Mouse (Mus musculus): Measurements from ENCODE around the gene Cbx4. TPM values are rescaled to one million over a fixed set of nuclear protein-coding genes. Genes with fewer than 3 reads are reported as not detected.
"Not testable (repeated sequence)": the region's sequence is repeated elsewhere in the genome, so short reads cannot be mapped to it uniquely, and the experiment has no call there.

Gene Cbx4
- total RNA-seq, 2 experiments from 2014 or later = 200 to 332 TPM

DNA sequence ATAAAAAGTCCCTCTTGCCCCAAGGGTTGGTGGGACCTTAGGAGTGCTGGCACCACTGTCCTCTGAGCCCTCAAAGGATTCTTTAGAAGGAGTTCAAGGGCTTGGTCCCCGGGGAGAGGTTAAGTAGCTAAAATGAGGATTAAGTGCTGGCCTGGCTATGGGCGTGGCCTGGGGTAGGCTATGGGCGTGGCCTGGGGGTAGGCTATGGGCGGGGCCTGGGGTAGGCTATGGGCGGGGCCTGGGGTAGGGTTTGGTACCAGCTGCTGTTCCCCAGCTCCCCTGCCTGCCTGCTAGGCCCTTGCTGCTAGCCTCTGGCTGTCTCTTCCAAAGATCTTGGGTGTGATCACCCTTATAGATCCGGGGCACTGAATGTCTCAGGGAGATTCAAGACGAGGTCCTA lies 25.3 kb upstream of the Cbx4 start:
- peak in 1 of 2 experiments; percentile 39 for DNase-seq

DNA sequence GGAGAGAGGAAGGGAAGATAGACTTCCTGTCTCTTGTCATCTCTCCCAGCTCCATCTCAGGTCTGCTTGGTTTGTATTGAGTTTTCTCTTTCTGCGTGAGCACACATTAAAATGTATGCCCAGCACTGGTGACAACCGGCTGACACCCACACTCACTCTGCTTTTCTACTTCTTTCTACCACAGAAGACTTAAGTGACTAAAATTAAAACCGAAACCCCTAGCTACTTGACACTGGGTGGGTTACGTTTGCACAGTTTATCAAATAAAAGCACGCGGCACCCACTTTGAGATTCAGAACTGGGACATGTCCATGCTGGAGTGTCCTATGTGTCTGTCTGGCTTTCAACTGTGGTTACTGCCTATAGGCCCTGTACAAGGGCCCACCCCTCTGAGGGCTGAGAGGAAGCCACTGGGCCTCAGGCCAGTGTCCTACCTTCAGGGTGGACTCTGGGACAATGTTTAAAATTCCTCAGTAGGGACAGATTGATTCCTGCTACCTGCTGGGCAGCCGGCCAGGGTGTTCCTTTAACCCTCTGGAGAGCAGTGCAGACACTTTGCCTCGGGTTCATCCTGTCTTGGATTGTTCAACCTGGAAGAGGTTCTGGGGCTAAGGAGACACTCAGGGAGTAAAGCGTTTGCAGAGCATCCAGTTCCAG lies 23.5 kb upstream of the Cbx4 start:
- no peak for DNase-seq

DNA sequence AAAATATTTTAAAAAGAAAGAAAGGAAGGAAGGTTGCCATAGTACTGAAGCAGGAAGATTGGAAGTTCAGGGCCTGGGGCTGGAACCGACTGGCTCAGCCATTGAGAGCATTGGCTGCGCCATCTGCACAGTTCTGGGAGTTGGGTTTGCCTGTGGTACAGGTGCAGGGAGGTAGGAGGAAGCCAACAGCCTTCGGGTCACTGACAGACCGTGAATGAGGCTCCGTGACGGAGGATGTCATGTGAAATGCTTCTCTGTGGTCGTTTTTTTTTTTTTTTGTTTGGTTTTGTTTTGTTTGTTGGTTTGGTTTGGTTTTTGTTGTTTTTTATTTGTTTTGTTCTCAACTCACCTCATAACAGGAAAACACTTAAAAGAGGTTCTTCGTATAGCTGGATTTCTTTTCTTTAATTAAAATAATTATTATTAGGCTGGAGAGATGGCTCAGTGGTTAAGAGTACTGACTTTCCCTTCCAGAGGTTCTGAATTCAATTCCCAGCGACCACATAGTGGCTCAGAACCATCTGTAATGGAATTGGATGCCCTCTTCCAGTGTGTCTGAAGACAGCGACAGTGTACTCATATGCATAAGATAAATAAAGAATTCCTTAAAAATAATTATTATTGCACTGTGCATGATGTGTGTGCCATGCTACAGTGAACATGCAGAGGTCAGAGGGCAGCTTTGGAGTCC lies 22.7 kb upstream of the Cbx4 start:
- DNase-seq = no peak

DNA sequence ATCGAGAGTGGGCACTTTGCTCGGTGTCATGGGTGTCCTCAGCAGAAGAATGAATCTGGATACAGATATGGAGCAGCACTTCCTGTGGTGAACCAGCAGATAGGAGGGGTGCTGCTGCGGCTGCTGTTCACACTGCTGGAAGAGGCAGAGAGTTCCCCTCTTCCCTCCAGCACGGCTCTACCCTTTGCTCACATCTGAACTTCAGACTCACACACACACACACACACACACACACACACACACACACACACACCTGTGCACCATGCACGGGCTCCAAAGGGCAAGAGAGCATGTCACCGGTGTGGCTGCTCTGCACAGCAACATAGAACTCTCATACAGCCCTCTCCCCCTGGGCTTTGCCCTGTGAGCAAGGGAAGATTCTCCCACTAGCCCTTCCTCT lies 20.3 kb upstream of the Cbx4 start:
- peak in 1 of 2 experiments; percentile 55 for DNase-seq

DNA sequence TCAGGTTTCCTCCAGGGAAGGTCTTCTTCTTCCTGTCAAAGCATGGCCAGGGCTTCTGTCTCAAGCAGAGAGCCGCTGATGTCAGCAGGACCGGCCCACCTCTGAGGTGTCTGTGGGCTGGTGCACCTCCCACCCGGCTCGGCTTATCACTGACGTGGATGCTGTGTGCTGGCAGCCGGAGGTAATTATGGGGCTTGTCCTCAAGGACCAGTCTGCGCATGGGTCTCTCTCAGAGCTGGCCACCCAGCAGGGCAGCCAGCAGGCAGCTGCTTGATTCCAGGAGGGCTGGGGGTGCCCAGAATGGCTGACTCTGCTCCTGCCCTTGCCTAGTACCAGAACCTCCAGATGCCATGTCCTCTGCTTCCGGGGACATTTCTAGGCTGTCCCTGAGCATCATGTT lies 19.7 kb upstream of the Cbx4 start:
- DNase-seq = peak; percentile 53 to 61

DNA sequence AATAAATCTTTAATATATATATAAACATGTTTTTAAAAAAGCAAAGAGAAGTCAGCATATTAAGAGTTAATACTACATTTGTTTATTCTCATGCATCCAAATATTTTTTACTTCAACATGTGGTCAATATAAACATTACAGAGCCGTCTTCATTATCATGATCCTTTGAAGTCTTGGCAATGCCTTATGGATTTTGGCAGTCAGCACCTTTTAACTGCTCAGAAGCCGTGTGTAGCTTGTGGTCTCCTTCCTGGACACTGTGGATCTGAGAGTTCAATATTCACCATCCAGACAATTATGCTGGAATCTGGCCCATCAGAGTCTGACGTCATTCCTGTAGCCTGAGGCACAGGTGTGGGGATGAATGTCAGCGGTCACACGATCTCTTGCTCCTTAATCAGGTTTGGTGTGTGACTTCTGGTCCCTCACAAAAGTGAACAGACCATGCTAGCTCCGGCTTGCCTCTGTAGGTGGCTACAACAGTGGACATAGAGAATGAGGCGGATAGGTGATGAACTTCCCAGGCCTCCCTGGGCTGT lies 19.1 kb upstream of the Cbx4 start:
- no peak for DNase-seq

DNA sequence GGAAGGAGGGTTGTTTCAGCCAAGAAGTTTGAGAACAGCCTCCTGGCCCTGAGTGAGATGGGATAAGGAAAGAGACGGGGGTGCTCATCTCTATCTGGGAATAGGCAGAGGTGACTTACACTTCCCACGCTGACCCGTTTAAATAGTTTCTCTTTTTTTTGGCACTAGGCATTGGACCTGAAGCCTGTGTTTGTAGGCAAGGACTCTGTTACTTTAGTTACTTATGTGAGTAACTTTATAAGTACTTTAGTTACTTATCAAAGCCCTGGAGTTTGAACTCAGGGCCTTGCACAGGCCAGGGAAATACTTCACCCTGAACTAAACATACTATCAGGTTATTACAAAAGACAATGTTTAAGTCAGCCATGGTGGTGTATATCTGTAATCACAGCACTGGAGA lies 18.0 kb upstream of the Cbx4 start:
- no peak for DNase-seq

DNA sequence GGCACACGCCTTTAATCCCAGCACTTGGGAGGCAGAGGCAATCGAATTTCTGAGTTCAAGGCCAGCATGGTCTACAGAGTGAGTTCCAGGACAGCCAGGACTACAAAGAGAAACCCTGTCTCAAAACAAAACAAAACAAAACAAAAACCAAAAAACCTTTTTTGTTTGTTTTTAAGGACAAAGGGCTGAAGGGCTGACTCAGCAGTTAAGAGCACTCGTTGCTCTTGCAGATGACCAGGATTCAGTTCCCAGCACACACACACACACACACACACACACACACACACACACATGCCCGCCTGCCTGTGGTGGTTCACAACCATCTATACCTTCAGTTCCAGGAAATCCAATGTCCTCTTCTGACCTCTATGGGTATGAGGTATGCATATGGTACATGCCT lies 14.3 kb upstream of the Cbx4 start:
- DNase-seq = not testable (repeated sequence)

DNA sequence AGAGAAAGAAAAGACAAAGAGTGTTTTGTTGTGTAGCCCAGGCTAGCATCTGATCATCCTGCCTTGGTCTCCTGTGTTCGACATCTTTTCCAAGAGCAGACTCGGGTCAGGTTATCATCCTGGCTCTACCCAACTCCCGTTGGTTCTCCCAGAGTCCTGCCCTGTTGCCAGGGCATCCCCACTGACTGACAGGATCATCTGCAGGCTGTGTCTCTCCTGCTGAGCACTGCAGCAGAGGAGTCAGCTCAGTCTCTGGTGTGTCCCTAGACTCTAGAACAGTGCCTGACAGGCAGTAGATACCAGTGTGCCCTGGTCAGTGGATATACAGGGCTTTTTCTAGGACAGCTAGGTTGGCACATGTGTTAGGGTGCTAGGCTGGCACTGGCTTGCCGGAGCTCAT lies 12.2 kb upstream of the Cbx4 start:
- no peak for DNase-seq

DNA sequence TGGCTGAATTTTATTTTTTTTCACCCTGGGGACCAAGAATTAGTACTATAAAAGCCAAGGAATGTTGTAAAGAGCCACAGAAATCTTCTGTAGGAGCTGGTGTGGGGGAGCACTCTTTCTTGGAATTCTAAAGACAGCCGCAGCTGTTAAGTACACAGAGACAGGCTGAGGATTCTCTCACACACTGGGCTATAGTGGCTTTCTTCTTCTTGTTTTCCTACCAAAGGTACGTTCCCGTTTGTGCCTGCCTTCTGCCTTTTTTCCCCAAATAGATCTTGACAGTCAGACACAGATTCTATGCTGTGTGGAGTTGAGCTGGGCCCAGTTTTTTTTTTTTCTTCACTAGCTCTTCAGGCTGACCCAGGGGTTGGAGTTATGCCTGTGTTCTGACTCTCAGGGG lies 9.4 kb upstream of the Cbx4 start:
- no peak for DNase-seq

DNA sequence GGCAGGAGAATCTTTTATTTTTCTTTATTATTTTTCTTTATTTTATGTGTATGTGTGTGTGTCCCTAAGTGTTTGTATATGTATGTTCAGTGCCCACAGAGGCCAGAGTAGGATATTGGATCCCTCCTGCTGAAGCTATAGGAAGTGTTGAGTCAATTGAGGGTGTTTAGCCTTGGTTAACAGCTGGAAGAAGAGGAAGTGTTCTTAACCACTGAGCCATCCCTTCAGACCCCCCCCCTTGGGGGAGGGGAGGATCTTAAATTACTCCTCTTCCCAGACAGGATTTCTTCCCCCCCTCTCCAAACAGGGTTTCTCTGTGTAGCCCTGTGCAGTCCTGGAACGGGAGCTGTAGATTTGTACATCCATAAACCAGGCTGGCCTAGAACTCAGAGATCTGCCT lies 7.3 kb upstream of the Cbx4 start:
- DNase-seq = no peak

DNA sequence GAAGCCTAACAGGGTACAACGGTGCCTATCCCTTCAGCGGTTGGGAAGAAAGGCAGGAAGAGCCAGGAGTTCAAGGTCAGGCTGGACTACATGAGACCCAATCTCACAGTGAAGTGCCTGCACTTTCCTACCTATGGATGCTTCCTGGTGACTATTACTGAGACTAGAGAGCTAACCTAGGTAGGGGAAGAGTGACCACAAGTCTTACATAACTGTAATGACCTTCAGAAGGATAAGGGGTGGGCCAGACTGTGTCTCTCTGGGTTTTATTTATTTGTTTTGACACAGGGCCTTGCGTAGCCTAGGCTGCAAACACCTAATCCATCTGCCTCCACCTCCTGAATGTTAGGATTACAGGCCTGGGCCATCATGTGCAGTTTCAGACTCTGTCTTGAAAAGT lies 6.3 kb upstream of the Cbx4 start:
- DNase-seq = peak in 1 of 2 experiments; percentile 19

DNA sequence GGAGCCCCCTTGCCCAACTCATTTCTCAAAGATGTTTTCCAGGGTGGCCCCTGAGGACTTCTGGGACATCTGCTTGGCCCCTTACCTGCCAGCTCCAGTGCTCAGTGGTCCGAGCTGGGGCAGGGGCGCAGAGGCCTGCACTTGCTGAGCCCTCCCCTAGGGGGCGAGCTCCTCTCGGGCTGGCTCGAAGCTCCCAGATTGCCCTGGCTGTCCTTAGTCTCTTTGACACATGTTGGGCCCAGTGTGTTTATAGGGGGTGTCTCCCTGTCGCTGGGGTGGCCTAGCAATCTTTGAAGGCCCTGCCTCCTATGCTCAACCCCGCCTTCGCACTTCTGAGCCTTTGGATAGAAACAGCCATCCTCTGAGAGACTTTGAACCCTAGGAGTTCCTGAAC lies 5.6 kb upstream of the Cbx4 start:
- DNase-seq = peak; percentile 62 to 81

DNA sequence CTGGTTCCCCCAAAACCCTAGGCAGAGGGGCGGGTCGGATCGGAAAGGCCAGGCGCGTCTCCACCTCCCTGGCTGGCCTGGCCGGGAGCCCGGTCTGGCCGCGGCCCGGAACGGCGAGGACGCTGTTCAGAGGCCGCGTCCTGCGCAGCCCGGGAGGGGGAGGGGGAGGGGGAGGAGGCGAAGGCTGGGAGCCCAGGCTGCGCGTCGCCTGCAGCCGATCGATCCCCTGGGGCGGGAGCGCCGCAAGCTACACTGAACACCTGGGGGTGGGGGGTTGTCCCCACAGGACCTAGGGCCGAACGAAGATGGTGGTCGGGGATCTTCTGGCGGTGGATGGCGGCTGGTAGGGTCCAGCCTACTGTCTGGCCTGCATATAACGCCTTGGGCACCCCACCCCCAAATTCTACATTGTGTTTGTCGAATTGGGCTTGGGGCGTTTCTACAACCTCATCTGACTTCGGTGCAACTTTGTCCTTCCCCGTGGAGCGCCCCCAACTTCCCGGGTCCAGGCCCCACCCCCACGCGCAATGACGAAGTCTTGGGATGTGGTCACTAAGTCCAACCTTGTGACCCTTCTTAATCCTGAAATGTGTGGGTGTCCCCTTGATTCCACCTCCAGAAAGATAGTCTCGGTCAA lies 5.1 kb upstream of the Cbx4 start:
- peak; percentile 87 to 92 for DNase-seq

DNA sequence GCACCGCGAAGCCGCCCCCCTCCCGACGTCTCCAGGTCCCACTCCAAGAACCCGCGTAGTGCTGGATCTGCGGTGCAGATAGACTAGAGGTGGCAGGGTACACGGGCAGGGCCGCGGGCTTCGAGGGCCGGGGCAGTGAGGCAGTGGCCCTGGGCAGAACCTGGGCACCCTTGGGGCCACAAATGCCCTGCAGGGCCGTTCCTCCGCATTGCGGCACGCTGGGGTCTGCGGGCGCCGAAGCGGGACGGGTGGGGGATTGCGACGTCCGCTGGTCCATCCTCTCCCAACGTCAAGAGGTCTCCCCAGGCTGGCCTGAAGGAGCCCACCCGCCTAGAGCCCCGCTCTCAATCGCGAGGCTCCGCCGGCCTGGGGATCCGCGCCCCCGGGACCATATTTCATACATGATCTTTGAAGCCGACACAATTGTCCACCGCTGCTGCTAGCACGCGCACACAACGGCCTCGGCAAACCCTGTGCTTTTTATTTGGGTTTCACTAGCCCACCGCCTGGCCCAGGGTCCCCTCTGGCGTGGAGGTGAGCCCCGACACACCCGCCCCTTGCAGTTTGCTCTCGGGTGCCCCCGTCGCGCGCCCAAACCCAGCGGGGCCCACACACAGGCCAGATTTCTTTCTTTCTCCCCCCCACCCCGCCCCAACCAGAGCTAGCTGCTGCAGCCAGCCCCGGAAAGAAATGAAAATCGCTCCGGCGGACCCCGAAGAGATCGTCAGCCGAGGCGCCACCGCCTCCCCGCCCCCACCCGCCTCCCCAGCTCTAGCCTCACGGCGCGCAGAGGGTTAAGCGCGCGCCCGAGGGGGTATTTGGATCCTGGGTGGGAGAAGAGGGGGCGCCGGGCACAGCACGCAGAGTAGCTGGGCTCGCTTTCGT lies 4.3 kb upstream of the Cbx4 start:
- peak; percentile 31 to 50 for DNase-seq

DNA sequence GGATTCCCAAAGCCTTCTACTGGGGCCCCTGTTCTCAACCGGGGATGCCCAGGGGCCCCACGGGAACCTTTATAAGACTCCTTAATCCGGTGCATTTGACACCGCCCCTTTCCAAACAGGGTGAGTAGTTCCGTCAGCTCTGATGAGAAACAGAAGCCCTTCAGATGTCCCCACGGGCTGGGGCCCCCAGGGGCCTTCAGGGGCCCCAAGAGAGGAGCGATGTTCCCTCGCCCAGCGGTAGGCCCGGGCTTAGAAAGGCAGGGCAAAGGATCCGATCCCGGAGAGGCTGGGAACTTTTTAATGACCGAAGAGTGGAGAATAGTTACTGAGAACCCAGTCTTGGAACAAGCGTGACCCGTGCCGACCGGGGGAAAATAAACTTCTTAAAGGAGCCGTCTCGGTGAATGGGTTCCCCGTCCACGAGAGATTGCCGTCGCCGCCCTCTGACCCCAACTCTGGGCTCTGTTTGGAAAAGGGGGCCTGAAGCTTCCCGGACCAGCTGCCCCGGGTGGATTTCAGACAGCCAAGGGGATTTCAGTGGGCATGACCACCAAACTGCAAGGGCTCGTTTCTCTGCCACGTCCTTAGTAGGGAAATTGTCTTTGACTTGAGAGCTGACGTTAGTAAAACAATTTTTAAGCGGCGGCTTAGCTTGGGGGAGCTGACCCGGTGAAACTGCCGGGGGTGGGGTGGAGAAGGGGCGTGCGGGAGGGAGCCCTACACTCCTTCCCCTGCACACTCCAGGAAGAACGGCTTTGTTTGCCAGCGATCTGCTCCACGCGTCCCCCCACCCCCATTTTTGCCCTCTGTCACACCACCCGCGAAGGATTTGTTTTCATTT lies 3.4 kb upstream of the Cbx4 start:
- peak in 1 of 2 experiments; percentile 47 for DNase-seq

DNA sequence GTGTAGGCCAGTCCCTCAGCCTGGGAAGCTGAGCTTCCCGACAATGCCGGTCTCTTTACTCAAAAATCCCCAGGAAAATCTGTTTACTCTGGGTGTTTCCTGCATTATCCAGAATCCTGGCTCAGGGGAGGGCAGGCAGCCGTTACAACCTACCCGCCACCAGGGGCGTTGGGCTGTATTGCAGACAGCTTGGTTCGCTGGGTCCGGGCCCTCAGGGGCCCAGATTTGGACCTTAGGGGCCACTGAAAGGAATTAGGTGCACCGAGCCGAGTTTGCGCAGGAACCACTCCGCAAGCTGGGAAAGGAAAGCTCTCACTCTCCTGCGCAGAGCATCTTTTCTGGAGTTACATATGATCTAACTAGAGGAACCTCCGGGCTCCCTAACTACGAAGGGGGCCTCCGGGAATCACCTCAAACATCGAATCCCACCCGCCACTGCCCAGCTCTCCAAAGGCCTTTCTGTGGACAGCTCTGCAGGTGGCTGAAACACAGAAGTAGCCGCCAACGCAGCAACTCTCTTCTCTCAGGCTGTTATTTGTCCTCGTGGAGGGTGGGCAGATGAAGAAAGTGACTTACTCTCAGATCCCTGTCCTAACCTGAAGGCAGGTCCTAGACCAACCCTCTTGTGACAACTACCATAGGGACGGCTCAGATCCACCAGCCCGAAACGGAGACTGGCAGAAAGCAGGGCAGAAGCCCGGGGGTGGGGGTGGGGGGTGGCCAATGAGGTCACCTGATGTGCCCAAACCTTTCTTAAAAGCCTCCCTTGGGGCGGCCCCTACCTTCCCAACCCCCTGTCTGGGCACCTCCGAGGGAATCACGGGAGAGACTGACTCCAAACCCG lies 2.6 kb upstream of the Cbx4 start:
- DNase-seq = peak in 1 of 2 experiments; percentile 56

DNA sequence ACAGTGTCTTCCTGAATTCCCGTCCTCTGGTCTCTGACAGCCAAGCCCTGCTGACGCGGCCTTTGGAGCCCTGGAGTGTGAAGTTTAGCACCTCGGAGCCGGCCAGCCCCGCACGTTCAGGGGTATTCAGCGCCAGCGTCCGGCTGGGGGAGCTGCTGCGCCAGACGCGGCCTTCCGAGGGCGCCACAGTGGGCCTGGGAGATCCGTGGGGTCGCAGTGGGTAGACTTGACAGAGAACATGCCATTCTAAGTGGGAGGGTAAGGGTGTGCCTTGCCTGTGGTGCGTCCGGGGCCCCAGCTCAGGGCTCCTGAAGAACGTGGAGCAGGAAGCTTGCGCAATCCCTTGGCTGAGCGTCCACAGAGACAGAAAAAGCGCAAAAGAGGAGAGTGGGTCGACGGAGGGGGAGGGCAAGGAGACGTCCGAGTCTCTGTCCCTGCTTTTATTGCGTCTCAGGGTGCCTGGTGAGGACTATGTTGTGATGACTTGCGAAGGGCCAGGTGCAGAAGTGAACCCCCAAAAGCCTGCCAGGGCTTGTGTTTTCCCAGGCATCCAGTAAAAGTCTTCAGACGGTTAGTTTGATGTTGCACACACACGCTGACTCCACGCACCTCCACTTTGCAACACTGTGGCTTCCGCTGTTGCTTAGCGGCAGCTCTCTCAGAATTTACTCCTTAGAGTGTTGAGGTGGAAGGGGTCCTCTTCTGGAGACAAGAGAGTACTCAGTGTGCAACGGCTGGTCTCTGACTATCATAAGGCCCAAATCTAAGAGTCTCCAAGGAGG lies 1.5 kb upstream of the Cbx4 start:
- DNase-seq = peak; percentile 59 to 69

DNA sequence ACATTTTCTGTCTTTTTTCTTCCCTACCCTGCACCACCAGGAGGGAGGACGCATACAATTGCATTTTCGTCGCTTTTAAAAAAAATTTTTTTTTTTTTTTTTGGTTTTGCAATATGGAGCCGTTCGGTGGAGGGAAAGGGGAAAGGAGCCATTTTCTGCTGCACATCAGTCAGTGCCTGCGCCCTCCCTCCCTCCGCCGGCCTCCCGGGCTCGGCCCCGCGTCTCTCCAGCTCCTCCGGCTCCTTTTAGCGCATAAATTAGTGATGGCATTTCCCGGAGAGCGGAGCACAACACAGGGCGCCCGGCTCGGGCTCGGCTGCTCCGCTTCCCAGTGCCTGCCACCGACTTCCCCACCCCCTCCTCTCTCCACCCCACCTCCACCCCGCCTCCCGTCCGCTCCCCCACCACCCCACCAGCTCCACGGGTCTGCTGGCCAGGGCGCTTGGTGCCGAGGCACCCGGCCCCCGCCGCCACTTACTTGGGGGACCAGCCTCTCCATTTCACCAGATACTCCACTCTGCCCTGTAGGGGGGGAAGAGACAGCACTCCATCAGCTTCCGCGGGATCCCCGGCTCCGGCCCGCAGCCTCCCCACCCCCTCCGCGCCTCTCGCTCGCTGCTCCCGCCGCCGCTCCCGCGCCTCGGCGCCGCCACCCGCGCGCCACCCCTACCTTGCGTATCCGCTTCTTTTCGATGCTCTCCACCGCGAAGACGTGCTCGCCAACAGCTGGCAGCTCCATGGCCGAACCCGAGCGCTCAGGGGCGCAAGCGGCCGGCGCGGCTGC lies 550 bp downstream of the Cbx4 start:
- peak; percentile 75 to 83 for DNase-seq

All from adrenal gland, postnatal 36 days (tissue).